Mouse (Mus musculus) kidney, adult 9 months (tissue): Measurements from ENCODE around the gene Galnt9.

Experiments used
- DNase-seq: peaks from one replicate; pipeline ENCODE4 v3.0.0; 2022

Gene Galnt9

GRCm38 (mm10) chr5:110638306-110639074 is 94.3 kb downstream of the Galnt9 start:
- no peak for DNase-seq

DNA sequence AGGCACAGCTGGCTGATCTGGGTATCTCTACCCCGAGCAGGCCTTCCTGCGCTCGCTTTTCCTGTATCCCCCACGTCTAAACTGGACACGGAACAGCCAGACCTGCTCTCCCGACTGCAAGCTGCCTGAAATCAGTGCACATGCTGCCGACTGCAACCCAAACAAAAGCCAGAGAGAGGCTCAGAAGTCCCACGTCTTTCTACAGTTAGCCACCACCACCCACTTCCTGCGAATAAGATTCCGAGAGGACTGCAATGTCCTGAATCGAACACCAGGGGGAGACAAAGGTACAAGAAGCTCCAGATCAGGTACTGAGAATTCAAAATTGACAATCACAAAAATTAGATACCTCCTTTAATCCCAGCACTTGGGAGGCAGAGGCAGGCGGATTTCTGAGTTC is 95.3 kb downstream of the Galnt9 start:
- DNase-seq: peak; percentile 82

DNA sequence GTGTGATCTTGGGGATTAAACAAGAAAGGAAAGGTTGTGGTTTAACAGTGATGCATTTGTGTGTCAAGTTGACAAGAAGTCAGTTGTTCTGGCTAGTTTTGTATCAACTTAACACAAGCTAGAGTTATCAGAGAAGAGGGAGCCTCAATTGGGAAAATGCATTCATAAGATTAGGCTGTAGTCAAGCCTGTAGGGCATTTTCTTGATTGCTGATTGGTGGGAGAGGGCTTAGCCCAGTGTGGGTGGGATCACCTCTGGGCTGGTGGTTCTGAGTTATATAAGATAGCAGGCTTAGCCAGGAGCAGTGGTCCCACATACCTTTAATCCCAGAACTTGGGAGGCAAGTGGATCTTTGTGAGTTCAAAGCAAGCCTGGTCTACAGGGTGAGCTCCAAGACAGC is 102.2 kb downstream of the Galnt9 start:
- DNase-seq: no peak

- DNase-seq: peak; percentile 94
Observed at GRCm38 (mm10) chr5:110652719-110653648, 108.8 kb downstream of the Galnt9 start, which contains the start of the genes Noc4l and Ddx51. Gene Noc4l (minus strand): TSS chr5:110653417. Gene Ddx51 (plus strand): TSS chr5:110653451.

- DNase-seq: no peak
Observed at GRCm38 (mm10) chr5:110653686-110654085, 109.5 kb downstream of the Galnt9 start.

- DNase-seq: no peak
Observed at GRCm38 (mm10) chr5:110659682-110660081, 115.5 kb downstream of the Galnt9 start.

- DNase-seq: no peak
Observed at GRCm38 (mm10) chr5:110664041-110664440, 119.9 kb downstream of the Galnt9 start.

DNA sequence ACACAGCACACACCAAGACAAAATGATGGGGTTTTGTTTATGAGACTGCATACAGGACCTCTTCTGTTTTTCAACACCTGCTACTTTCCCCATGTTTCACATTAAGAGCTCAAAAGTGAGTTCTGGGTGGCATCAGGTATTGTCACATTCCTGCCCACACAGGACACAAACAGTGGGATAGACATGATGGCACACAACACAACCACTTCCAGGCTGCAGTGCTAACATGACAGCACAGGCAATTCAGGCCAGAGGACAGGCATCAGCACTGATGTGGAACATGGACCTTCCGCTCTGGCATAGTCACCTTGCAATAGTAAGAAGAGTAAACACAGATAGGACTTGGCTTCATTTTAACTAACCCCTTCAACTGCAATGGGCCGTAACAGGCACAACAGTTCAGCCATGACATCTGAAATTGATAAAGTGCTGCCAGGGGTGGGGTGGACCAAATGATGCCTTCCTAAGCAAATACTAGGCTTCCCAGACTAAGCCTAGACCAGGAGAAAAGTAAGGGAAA is 120.7 kb downstream of the Galnt9 start:
- DNase-seq: peak; percentile 14

- no peak for DNase-seq
Observed at GRCm38 (mm10) chr5:110665486-110666121, 121.4 kb downstream of the Galnt9 start.
